Comparison of ENCODE assay signal across 8 mouse cellular contexts in genomic region chr7:25025855-25026439, GRCm38 (mm10). TPM values are rescaled to one million over a fixed set of nuclear protein-coding genes. Genes with fewer than 3 reads are reported as not detected.
DNase-seq lines count a peak whose midpoint lies in the region; ATAC-seq and TF ChIP-seq lines count a peak whose summit lies in the region.

No protein-coding gene starts in this region.

- TF ChIP-seq EP300 in heart, postnatal 0 days (IDR thresholded peaks at IDR 0.05; ENCODE audit: low read depth), result no peak

- peaks cover 5% of the 10 kb centered on the region; the same call in 1 of the 2 replicates for H3K36me3 ChIP-seq in heart, postnatal 0 days (replicated peaks; ENCODE audit: control insufficient read depth, insufficient read depth, low read length)
- H3K36me3 ChIP-seq in heart, embryonic 12.5 days, result peaks cover 45% of the 10 kb centered on the region
- H3K36me3 ChIP-seq in forebrain, embryonic 10.5 days (replicated peaks), result peaks cover 71% of the 10 kb centered on the region
- peaks cover 25% of the 10 kb centered on the region for H3K36me3 ChIP-seq in forebrain, embryonic 16.5 days (ENCODE audit: control insufficient read depth, insufficient read depth)

- H3K9ac ChIP-seq in heart, postnatal 0 days (replicated peaks; ENCODE audit: low read depth, low read length), result no peak overlapping the region
- H3K9ac ChIP-seq in heart, embryonic 12.5 days, result no peak overlapping the region
- no peak overlapping the region for H3K9ac ChIP-seq in forebrain, embryonic 16.5 days (replicated peaks; ENCODE audit: low read depth, low read length)

- peak; percentile 47 for ATAC-seq in heart, postnatal 0 days (ENCODE audit: insufficient read depth, low read depth)
- ATAC-seq in heart, embryonic 12.5 days (ENCODE audit: insufficient number of reproducible peaks, low FRiP score), result no peak
- peak; percentile 49; the same call in 1 of the 2 replicates for ATAC-seq in megakaryocyte progenitor cell, adult 5-6 weeks (replicated peaks; ENCODE audit: poor library complexity)
- ATAC-seq in forebrain, embryonic 16.5 days, result no peak

- WGBS in heart, postnatal 0 days, result 54% methylated on average over 10 of the region's 10 CpGs
- WGBS in heart, embryonic 12.5 days, result 55% methylated on average over 10 of the region's 10 CpGs
- 68% methylated on average over 10 of the region's 10 CpGs for WGBS in forebrain, embryonic 10.5 days
- 55% methylated on average over 10 of the region's 10 CpGs for WGBS in forebrain, embryonic 16.5 days

- TF ChIP-seq CTCF in heart, postnatal 0 days (IDR thresholded peaks at IDR 0.05; ENCODE audit: low read depth), result peak; percentile 49; the same call in 1 of the 2 replicates

- H3K4me1 ChIP-seq in heart, postnatal 0 days (ENCODE audit: control insufficient read depth, insufficient read depth), result no peaks in the 10 kb centered on the region
- peaks cover 21% of the 10 kb centered on the region for H3K4me1 ChIP-seq in heart, embryonic 12.5 days (replicated peaks)
- no peaks in the 10 kb centered on the region; the same call in 1 of the 2 replicates for H3K4me1 ChIP-seq in forebrain, embryonic 10.5 days
- H3K4me1 ChIP-seq in forebrain, embryonic 16.5 days (replicated peaks; ENCODE audit: control insufficient read depth, insufficient read depth, low read length), result no peaks in the 10 kb centered on the region

- no peaks in the 10 kb centered on the region for H3K27me3 ChIP-seq in heart, postnatal 0 days (ENCODE audit: control insufficient read depth, insufficient read depth, low read length)
- H3K27me3 ChIP-seq in heart, embryonic 12.5 days (replicated peaks), result no peaks in the 10 kb centered on the region
- H3K27me3 ChIP-seq in forebrain, embryonic 10.5 days (ENCODE audit: poor library complexity, severe bottlenecking), result no peaks in the 10 kb centered on the region
- H3K27me3 ChIP-seq in forebrain, embryonic 16.5 days (replicated peaks; ENCODE audit: control insufficient read depth, insufficient read depth, low read length), result no peaks in the 10 kb centered on the region

- no peak overlapping the region for H3K27ac ChIP-seq in heart, postnatal 0 days (ENCODE audit: low read depth)
- no peak overlapping the region for H3K27ac ChIP-seq in heart, embryonic 12.5 days (ENCODE audit: poor library complexity, severe bottlenecking)
- H3K27ac ChIP-seq in forebrain, embryonic 10.5 days, result no peak overlapping the region
- H3K27ac ChIP-seq in forebrain, embryonic 16.5 days (ENCODE audit: low read length), result no peak overlapping the region

- H3K9me3 ChIP-seq in heart, postnatal 0 days (replicated peaks; ENCODE audit: control insufficient read depth, low read length), result no peaks in the 10 kb centered on the region
- H3K9me3 ChIP-seq in heart, embryonic 12.5 days (replicated peaks), result no peaks in the 10 kb centered on the region
- H3K9me3 ChIP-seq in forebrain, embryonic 10.5 days, result no peaks in the 10 kb centered on the region
- no peaks in the 10 kb centered on the region for H3K9me3 ChIP-seq in forebrain, embryonic 16.5 days (ENCODE audit: control insufficient read depth, low read length)

- H3K4me2 ChIP-seq in heart, postnatal 0 days (ENCODE audit: low read depth, low read length), result no peak overlapping the region
- no peak overlapping the region for H3K4me2 ChIP-seq in heart, embryonic 12.5 days
- H3K4me2 ChIP-seq in forebrain, embryonic 16.5 days (ENCODE audit: low read length), result no peak overlapping the region

- H3K4me3 ChIP-seq in heart, postnatal 0 days (ENCODE audit: low read depth, low read length), result no peak overlapping the region
- no peak overlapping the region for H3K4me3 ChIP-seq in heart, embryonic 12.5 days
- H3K4me3 ChIP-seq in forebrain, embryonic 10.5 days, result no peak overlapping the region
- no peak overlapping the region for H3K4me3 ChIP-seq in forebrain, embryonic 16.5 days (replicated peaks; ENCODE audit: low read length)

- DNase-seq in heart, postnatal 0 days (ENCODE audit: low spot score), result peak; percentile 6
- DNase-seq in ovary, postnatal 36 days (ENCODE audit: low spot score), result peak; percentile 26
- DNase-seq in ovary, adult 18-20 months (ENCODE audit: low spot score), result no peak
- peak; percentile 40 for DNase-seq in adrenal gland, postnatal 25 days
- DNase-seq in forebrain, embryonic 10.5 days (ENCODE audit: extremely low spot score, low spot score), result no peak

RNA-seq across cellular contexts. Expression of gene Atp1a3, which starts 20.2 kb away (rescaled TPM):
- total RNA-seq in heart, postnatal 0 days (2014; rRNA removed; ENCODE audit: low replicate concordance), result 0.04 TPM in 1 of 2 replicates, not detected in the other
- 0.12 and 0.30 TPM in 2 replicates for polyA plus RNA-seq in heart, postnatal 0 days (2015; fragmentation: Nextera tagmentation; extraction: Ambion mirVana)
- polyA plus RNA-seq in heart, embryonic 12.5 days (2016; fragmentation: Nextera tagmentation; extraction: Ambion mirVana), result 2.9 and 3.8 TPM in 2 replicates
- 84.1 and 110 TPM in 2 replicates for total RNA-seq in adrenal gland, postnatal 25 days (2021)
- total RNA-seq in megakaryocyte progenitor cell, adult 5-6 weeks (2015), result 24.4 and 35.2 TPM in 2 replicates
- 18.4 and 28.5 TPM in 2 replicates for total RNA-seq in megakaryocyte progenitor cell, adult 5-6 weeks (2017)
- polyA plus RNA-seq in forebrain, embryonic 10.5 days (2016; fragmentation: Nextera tagmentation; extraction: Ambion mirVana), result 6.8 and 9.1 TPM in 2 replicates
- polyA plus RNA-seq in forebrain, embryonic 16.5 days (2015; fragmentation: Nextera tagmentation; extraction: Ambion mirVana), result 227 and 278 TPM in 2 replicates

RNA-seq across cellular contexts. Expression of gene Grik5, which starts 46.2 kb away (rescaled TPM):
- total RNA-seq in heart, postnatal 0 days (2014; rRNA removed; ENCODE audit: low replicate concordance), result 16.2 and 21.5 TPM in 2 replicates
- 1.5 and 1.6 TPM in 2 replicates for polyA plus RNA-seq in heart, postnatal 0 days (2015; fragmentation: Nextera tagmentation; extraction: Ambion mirVana)
- polyA plus RNA-seq in heart, embryonic 12.5 days (2016; fragmentation: Nextera tagmentation; extraction: Ambion mirVana), result 7.7 and 7.9 TPM in 2 replicates
- total RNA-seq in adrenal gland, postnatal 25 days (2021), result 15.4 and 22.6 TPM in 2 replicates
- total RNA-seq in megakaryocyte progenitor cell, adult 5-6 weeks (2015), result 3.1 and 5.6 TPM in 2 replicates
- 3.4 and 3.9 TPM in 2 replicates for total RNA-seq in megakaryocyte progenitor cell, adult 5-6 weeks (2017)
- 4.4 and 6.8 TPM in 2 replicates for polyA plus RNA-seq in forebrain, embryonic 10.5 days (2016; fragmentation: Nextera tagmentation; extraction: Ambion mirVana)
- polyA plus RNA-seq in forebrain, embryonic 16.5 days (2015; fragmentation: Nextera tagmentation; extraction: Ambion mirVana), result 10.4 and 16.9 TPM in 2 replicates

RNA-seq across cellular contexts. Expression of gene Zfp574, which starts 46.4 kb away (rescaled TPM):
- total RNA-seq in heart, postnatal 0 days (2014; rRNA removed; ENCODE audit: low replicate concordance), result 9.8 and 12.0 TPM in 2 replicates
- polyA plus RNA-seq in heart, postnatal 0 days (2015; fragmentation: Nextera tagmentation; extraction: Ambion mirVana), result 11.2 and 11.6 TPM in 2 replicates
- 24.4 and 24.5 TPM in 2 replicates for polyA plus RNA-seq in heart, embryonic 12.5 days (2016; fragmentation: Nextera tagmentation; extraction: Ambion mirVana)
- total RNA-seq in adrenal gland, postnatal 25 days (2021), result 21.0 and 23.3 TPM in 2 replicates
- total RNA-seq in megakaryocyte progenitor cell, adult 5-6 weeks (2015), result 6.2 and 7.6 TPM in 2 replicates
- 4.5 and 4.8 TPM in 2 replicates for total RNA-seq in megakaryocyte progenitor cell, adult 5-6 weeks (2017)
- 41.5 and 42.5 TPM in 2 replicates for polyA plus RNA-seq in forebrain, embryonic 10.5 days (2016; fragmentation: Nextera tagmentation; extraction: Ambion mirVana)
- 36.6 and 38.4 TPM in 2 replicates for polyA plus RNA-seq in forebrain, embryonic 16.5 days (2015; fragmentation: Nextera tagmentation; extraction: Ambion mirVana)

RNA-seq across cellular contexts. Expression of gene Rabac1, which starts 53.4 kb away (rescaled TPM):
- total RNA-seq in heart, postnatal 0 days (2014; rRNA removed; ENCODE audit: low replicate concordance), result 609 and 633 TPM in 2 replicates
- polyA plus RNA-seq in heart, postnatal 0 days (2015; fragmentation: Nextera tagmentation; extraction: Ambion mirVana), result 357 and 362 TPM in 2 replicates
- polyA plus RNA-seq in heart, embryonic 12.5 days (2016; fragmentation: Nextera tagmentation; extraction: Ambion mirVana), result 153 and 170 TPM in 2 replicates
- 244 and 300 TPM in 2 replicates for total RNA-seq in adrenal gland, postnatal 25 days (2021)
- 95.6 and 117 TPM in 2 replicates for total RNA-seq in megakaryocyte progenitor cell, adult 5-6 weeks (2015)
- total RNA-seq in megakaryocyte progenitor cell, adult 5-6 weeks (2017), result 89.2 and 101 TPM in 2 replicates
- 73.1 and 73.7 TPM in 2 replicates for polyA plus RNA-seq in forebrain, embryonic 10.5 days (2016; fragmentation: Nextera tagmentation; extraction: Ambion mirVana)
- polyA plus RNA-seq in forebrain, embryonic 16.5 days (2015; fragmentation: Nextera tagmentation; extraction: Ambion mirVana), result 200 and 220 TPM in 2 replicates

Comparison
In these comparisons a context has a peak if more than half of its experiments do, and no peak if none do; other contexts are left out.
1. ATAC-seq: peak in heart, postnatal 0 days (single experiment) and megakaryocyte progenitor cell, adult 5-6 weeks (single experiment); none in heart, embryonic 12.5 days (single experiment) and forebrain, embryonic 16.5 days (single experiment).
2. DNase-seq: peak in heart, postnatal 0 days (single experiment), ovary, postnatal 36 days (single experiment) and adrenal gland, postnatal 25 days (single experiment); none in ovary, adult 18-20 months (single experiment) and forebrain, embryonic 10.5 days (single experiment).
3. RNA of gene Atp1a3, which starts 20.2 kb away (polyA plus RNA-seq): 227 to 278 TPM in forebrain, embryonic 16.5 days; 6.8 to 9.1 TPM in forebrain, embryonic 10.5 days, 2.9 to 3.8 TPM in heart, embryonic 12.5 days and 0.12 to 0.30 TPM in heart, postnatal 0 days; every median in the first group is over 10 times any median in the second.